Mouse (Mus musculus) kidney, embryonic 15.5 days (tissue): ENCODE data around the gene Itga6. TPM values are rescaled to one million over a fixed set of nuclear protein-coding genes. Genes with fewer than 3 reads are reported as not detected.
A peak's percentile ranks its signal among the peaks of the same experiment; 100 is the strongest.

ENCODE experiments used
- ATAC-seq: fragments of 200-750 bp; cut with Nextera tagmentation; replicated peaks from 2 replicates; pipeline ENCODE4 v1.8.0; 2017; ENCODE audit warnings: moderate TSS enrichment; ENCODE audit not compliant: low FRiP score
- H3K27ac ChIP-seq: fragments of 300-500 bp; sonication (generic); 2 replicates; pipeline ENCODE4 v1.5.1; 2015; ENCODE audit warnings: mild to moderate bottlenecking, inconsistent platforms
- H3K27me3 ChIP-seq: fragments of 300-500 bp; sonication (generic); 2 replicates; pipeline ENCODE4 v1.6.1; 2015; ENCODE audit warnings: inconsistent platforms
- H3K36me3 ChIP-seq: fragments of 300-500 bp; sonication (generic); 2 replicates; pipeline ENCODE4 v1.6.1; 2015; ENCODE audit warnings: inconsistent platforms
- H3K4me1 ChIP-seq: fragments of 300-500 bp; sonication (generic); 2 replicates; pipeline ENCODE4 v1.6.1; 2015; ENCODE audit warnings: inconsistent platforms
- H3K4me2 ChIP-seq: fragments of 300-500 bp; sonication (generic); 2 replicates; pipeline ENCODE4 v1.6.1; 2015; ENCODE audit warnings: moderate library complexity, mild to moderate bottlenecking, inconsistent platforms
- H3K4me3 ChIP-seq: fragments of 300-500 bp; sonication (generic); replicated peaks from 2 replicates; pipeline ENCODE4 v1.5.1; 2015; ENCODE audit warnings: mild to moderate bottlenecking, inconsistent platforms
- H3K9ac ChIP-seq: fragments of 300-500 bp; sonication (generic); 2 replicates; pipeline ENCODE4 v1.6.1; 2015; ENCODE audit warnings: mild to moderate bottlenecking, inconsistent platforms
- H3K9me3 ChIP-seq: fragments of 300-500 bp; sonication (generic); replicated peaks from 2 replicates; pipeline ENCODE4 v1.6.1; 2016; ENCODE audit warnings: inconsistent platforms
- WGBS: fragments of 180-500 bp; shearing (Covaris S2); methylation state at CpG from one replicate; pipeline ENCODE4 v1.1.7; 2015; ENCODE audit warnings: mixed read lengths; 5-methylcytosine and 5-hydroxymethylcytosine counted together
- polyA plus RNA-seq: library from polyadenylated mRNA; unstranded; fragments of >200 nt; fragmentation: Nextera tagmentation; extraction: Ambion mirVana; gene quantifications from 2 replicates; pipeline ENCODE4 v1.2.1, GENCODE M21; 2015

Gene Itga6
- polyA plus RNA-seq, 1 experiment from 2014 or later: 74.6 TPM

DNA sequence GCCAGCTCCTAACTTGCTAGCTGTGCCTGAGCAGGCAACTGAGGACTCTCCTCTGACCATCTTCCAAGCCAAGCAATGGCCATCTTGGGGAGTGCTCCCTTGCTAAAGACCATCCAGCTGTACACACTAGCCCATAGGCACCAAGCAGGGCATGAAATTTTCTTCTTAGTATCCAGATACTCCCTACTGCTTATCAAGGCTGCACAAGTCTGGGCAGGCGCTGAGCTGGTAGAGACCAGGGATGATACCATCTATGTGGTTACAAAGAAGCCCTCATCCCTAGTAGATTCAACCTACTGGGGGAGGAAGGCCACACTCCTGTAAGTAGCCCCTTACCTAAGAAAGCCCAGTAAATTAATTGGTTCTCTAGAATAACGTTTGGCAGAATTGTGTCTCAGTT, 7.0 kb downstream of the Itga6 start:
- no peaks in the 10 kb centered on the region for H3K9me3 ChIP-seq
- 78% methylated on average over 2 of the region's 2 CpGs for WGBS
- no peak overlapping the region for H3K4me3 ChIP-seq
- no peak for ATAC-seq
- H3K36me3 ChIP-seq: no peaks in the 10 kb centered on the region
- H3K27ac ChIP-seq: peak overlapping the region; percentile 9; the same call in 1 of the 2 replicates
- no peak overlapping the region for H3K9ac ChIP-seq
- H3K4me1 ChIP-seq: peaks cover 12% of the 10 kb centered on the region
- H3K4me2 ChIP-seq: no peak overlapping the region
- no peaks in the 10 kb centered on the region for H3K27me3 ChIP-seq

DNA sequence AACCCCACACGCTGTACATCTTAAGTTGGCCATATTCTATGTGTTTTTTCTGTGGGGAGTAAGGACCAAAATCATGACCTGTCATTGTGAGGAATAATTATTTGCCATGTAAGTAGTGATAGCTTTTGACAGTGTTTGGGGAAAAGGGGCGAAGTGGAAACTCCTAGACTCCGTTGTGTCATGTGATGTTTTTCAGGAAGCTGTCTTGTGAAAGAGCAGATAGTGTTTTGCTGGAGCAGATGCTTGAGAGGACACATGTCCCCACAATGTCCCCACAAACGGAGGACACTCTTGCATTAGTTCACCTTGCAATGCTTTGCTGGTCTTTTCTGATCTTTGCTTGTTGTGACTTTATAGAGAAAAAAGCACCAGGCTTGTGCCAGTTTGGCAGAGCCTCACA, 7.7 kb downstream of the Itga6 start:
- Histone ChIP-seq H3K4me2 (no peak overlapping the region), H3K9me3 (no peaks in the 10 kb centered on the region), H3K27ac (no peak overlapping the region), H3K4me1 (peaks cover 13% of the 10 kb centered on the region), H3K36me3 (no peaks in the 10 kb centered on the region), H3K9ac (no peak overlapping the region), H3K4me3 (no peak overlapping the region), H3K27me3 (no peaks in the 10 kb centered on the region)
- 70% methylated on average over 4 of the region's 4 CpGs for WGBS
- no peak for ATAC-seq

DNA sequence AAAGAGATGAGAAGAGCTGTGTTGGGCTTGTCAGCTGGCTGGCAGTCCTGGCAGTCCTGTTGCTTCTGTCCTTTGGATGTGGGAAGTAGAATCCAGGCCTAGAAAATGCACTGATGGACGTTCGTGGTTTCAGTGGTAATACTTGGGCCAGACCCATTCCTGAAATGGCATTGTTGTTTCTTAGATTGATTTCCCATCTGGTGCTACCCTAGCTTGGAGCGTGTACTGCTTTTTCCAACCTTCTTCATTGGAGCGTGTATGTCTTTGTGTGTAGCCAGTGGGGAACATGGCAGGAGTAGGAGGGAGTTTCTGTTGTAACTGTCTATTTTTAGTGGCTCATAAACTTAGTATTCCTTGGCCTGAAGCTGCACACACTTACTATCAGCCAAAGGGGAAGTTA, 10.3 kb downstream of the Itga6 start:
- WGBS: 80% methylated on average over 4 of the region's 4 CpGs
- Histone ChIP-seq H3K9me3 (no peaks in the 10 kb centered on the region), H3K4me3 (no peak overlapping the region), H3K27me3 (no peaks in the 10 kb centered on the region), H3K27ac (no peak overlapping the region), H3K4me2 (no peak overlapping the region), H3K4me1 (peaks cover 22% of the 10 kb centered on the region), H3K36me3 (no peaks in the 10 kb centered on the region), H3K9ac (no peak overlapping the region)
- ATAC-seq: no peak

DNA sequence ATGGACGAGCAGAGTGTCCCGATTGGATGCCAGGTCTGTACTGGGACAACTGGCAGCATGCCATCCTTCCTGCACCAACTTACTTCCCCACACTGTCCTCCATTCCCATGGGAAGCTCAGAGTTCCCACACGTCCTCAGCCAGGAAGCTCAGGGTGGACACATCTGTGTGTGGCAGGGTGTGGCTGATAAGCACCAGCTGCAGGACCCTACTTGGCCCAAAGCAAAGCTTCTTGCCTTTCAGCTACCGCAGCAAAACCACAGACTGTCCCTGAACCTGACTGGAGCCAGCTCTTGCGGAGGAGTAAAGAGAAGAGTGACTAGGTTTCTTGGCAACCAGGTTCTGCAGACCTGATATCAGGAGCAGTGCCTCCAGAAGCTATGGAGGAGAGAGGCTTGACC, 11.7 kb downstream of the Itga6 start:
- H3K27me3 ChIP-seq: no peaks in the 10 kb centered on the region
- ATAC-seq: no peak
- H3K36me3 ChIP-seq: no peaks in the 10 kb centered on the region
- H3K4me1 ChIP-seq: peaks cover 17% of the 10 kb centered on the region
- H3K27ac ChIP-seq: no peak overlapping the region
- H3K9ac ChIP-seq: no peak overlapping the region
- no peak overlapping the region for H3K4me2 ChIP-seq
- H3K4me3 ChIP-seq: no peak overlapping the region
- no peaks in the 10 kb centered on the region for H3K9me3 ChIP-seq
- WGBS: 55% methylated on average over 5 of the region's 5 CpGs

DNA sequence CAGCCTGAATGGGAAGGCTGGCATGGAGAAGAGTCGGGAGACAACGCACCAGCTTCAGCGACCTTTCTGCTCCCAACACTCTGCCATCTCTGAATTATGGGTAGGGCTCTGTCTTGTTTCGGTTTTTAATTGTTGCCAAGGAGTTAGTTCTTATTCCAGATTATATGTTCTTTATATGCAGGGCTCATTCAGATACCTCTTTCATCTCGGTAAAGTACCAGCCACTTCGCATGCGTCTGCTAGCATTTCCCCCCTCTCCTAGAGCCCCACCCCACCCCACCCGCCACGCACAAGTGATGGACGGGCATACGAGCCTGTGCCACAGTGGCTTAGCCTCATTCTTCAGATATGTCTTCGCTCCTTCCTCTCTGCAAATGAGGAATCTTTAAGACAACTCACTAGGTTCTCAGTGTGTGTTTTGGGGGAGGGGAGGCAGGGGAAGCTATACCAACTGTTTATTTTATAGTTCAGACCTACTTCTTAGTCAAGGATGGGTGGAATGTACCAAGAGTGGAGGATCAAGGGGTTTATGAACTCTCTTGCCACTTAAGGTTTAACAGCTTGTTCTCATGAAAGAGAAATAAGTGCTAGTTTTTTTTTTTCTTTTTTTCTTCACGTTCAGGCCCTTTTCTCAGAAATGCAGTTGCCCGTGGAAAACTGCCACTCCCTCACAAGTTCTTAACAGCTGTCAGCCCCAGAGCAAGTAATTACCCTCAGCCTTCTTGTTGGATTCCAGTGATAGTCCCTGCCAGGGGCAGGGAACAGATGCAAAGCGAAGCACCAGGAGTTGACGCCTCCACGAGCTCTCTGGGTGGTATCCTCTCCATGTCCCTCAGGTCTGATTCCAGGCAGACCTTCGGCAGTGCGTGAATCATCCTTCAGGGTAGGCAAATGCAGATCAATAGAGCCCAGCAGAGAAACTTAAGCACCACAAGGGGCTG, 13.4 kb downstream of the Itga6 start:
- H3K9me3 ChIP-seq: no peaks in the 10 kb centered on the region
- H3K4me1 ChIP-seq: peaks cover 14% of the 10 kb centered on the region
- WGBS: 33% methylated on average over 19 of the region's 19 CpGs
- no peaks in the 10 kb centered on the region for H3K36me3 ChIP-seq
- no peak overlapping the region for H3K9ac ChIP-seq
- H3K4me2 ChIP-seq: no peak overlapping the region; the same call in 1 of the 2 replicates
- H3K27me3 ChIP-seq: no peaks in the 10 kb centered on the region
- H3K27ac ChIP-seq: no peak overlapping the region
- ATAC-seq: no peak
- no peak overlapping the region for H3K4me3 ChIP-seq

DNA sequence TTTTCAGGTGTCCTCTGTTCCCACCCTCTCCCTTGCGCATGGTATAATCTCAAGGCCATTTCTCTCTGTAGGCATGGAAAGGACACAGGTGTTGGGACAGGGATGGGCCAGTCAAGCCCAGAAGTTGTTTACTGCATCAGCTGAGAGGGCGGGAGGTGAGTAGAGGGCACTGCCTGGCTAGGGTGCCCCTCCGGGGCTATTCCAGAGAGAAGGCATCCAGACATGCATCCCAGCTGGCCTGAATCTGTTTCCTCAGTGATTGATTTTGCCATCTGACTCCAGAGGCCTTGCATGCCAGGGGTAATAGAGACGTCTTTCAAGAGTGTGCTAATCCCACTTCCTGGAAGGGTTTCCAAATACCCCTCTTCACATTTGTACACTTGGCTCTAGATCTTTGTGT, 14.7 kb downstream of the Itga6 start:
- no peak overlapping the region for H3K4me2 ChIP-seq
- no peak overlapping the region for H3K27ac ChIP-seq
- H3K9me3 ChIP-seq: no peaks in the 10 kb centered on the region
- no peak overlapping the region for H3K4me3 ChIP-seq
- no peak overlapping the region for H3K9ac ChIP-seq
- peaks cover 14% of the 10 kb centered on the region for H3K4me1 ChIP-seq
- 64% methylated on average over 4 of the region's 4 CpGs for WGBS
- no peaks in the 10 kb centered on the region for H3K27me3 ChIP-seq
- H3K36me3 ChIP-seq: no peaks in the 10 kb centered on the region
- no peak for ATAC-seq

DNA sequence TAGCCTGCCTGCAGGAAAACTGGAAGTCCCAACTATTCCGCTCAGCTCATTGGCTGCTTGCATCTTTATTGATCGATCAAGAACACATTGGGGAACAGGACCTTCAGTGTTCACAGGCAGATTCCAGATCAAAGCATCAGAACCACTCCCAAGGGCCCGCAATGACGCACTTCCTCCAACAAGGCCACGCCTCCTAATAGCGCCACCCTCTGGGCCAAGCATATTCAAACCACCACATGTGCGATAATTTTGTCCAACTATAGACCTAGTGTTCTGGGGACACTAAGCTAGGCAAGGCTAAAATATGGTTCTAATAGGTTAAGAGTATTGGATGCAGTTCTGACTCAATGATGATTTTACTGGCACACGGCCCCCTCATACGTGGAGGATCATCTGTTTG, 15.7 kb downstream of the Itga6 start:
- H3K27me3 ChIP-seq: no peaks in the 10 kb centered on the region
- no peak for ATAC-seq
- no peak overlapping the region for H3K27ac ChIP-seq
- H3K36me3 ChIP-seq: no peaks in the 10 kb centered on the region
- H3K4me3 ChIP-seq: no peak overlapping the region
- whole genome bisulfite sequencing: 93% methylated on average over 9 of the region's 9 CpGs
- H3K9me3 ChIP-seq: no peaks in the 10 kb centered on the region
- peaks cover 14% of the 10 kb centered on the region for H3K4me1 ChIP-seq
- no peak overlapping the region for H3K9ac ChIP-seq
- no peak overlapping the region for H3K4me2 ChIP-seq

DNA sequence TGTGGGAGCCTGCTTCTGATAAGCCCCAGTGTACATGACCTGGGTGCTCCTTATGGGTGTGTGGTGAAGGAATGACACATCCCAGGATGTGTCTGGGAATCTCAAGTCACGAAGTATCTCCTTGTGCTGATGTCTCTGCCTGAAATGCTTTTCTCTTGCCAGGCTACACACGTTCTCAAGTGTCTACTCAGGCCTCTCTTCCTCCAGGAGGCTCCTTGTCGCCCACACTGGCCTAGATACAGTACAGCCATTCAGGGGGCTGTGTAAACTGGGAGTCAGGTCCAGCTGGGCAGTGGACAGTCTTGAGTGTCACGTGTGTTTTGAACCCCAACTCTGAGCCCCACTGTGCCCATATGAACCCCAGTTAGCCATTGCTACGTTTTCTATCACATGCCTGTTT, 19.1 kb downstream of the Itga6 start:
- no peak overlapping the region for H3K9ac ChIP-seq
- 85% methylated on average over 5 of the region's 5 CpGs for WGBS
- H3K9me3 ChIP-seq: no peaks in the 10 kb centered on the region
- H3K4me3 ChIP-seq: no peak overlapping the region
- H3K27me3 ChIP-seq: no peaks in the 10 kb centered on the region
- H3K4me1 ChIP-seq: peaks cover under 1% of the 10 kb centered on the region; the same call in 1 of the 2 replicates
- ATAC-seq: no peak
- H3K27ac ChIP-seq: no peak overlapping the region
- H3K36me3 ChIP-seq: no peaks in the 10 kb centered on the region
- no peak overlapping the region for H3K4me2 ChIP-seq

DNA sequence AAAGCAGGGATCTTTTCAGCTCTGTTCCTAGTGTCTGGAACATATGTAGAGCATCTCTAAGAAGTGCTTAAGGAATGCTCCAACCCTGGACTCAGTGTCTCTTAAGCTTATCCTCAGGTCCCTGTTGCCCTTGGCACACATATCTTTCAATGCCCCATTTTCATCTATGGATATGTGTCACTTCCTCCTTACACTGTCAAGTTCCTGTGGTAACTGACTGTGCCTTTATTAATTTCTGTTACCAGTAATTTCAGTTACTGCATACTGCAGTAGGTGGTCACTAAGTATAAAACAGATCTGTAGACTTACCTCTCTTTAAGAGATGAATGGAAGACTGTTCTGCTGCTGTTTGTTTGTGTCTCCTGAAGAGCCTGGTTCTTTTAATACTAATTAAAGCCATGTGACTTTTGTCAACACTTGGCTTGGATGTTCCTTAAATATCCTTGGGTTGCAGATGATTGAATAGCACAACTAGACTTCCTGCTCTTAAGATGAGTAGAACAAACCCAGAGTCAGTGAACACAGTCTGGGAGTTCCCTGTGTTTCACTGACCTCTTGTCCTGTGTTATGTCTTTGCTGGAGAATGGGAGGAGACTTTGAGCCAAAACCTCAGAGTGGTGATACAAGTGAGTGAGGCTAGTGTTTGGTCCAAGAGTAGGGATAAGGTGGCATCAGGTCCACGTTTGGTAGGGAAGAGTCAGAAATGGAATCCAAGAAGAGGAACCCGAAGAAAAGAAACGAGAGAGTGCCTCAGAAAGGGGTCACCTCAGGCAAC, 19.7 kb downstream of the Itga6 start:
- Histone ChIP-seq H3K36me3 (no peaks in the 10 kb centered on the region), H3K4me3 (no peak overlapping the region), H3K4me1 (no peaks in the 10 kb centered on the region), H3K9me3 (no peaks in the 10 kb centered on the region), H3K27ac (no peak overlapping the region), H3K9ac (no peak overlapping the region), H3K27me3 (no peaks in the 10 kb centered on the region), H3K4me2 (no peak overlapping the region)
- 80% methylated on average over 3 of the region's 3 CpGs for WGBS
- ATAC-seq: no peak

DNA sequence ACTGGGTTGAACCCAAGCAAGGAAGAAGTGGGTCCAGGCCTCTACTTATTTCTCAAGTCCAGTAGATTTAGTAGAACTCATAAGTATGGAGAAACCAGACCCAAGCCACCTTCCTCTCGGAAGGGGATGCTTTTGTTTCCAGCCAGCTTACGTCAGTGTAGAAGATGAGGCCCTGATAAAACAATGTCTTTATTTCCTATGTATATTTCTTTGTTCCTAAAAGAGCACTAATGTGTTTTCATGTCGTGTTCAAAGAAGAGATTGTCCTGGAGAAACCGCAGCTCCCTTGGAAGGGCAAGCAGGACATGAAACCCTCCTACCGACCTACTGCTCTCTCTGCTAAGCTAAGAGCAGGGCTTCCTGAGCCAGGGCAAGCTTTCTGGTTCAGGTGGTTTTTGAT, 20.6 kb downstream of the Itga6 start:
- no peak for ATAC-seq
- Histone ChIP-seq H3K4me3 (no peak overlapping the region), H3K4me1 (no peaks in the 10 kb centered on the region), H3K4me2 (no peak overlapping the region), H3K27ac (no peak overlapping the region), H3K27me3 (no peaks in the 10 kb centered on the region), H3K9ac (no peak overlapping the region), H3K9me3 (no peaks in the 10 kb centered on the region), H3K36me3 (no peaks in the 10 kb centered on the region)
- 82% methylated on average over 5 of the region's 5 CpGs for WGBS

DNA sequence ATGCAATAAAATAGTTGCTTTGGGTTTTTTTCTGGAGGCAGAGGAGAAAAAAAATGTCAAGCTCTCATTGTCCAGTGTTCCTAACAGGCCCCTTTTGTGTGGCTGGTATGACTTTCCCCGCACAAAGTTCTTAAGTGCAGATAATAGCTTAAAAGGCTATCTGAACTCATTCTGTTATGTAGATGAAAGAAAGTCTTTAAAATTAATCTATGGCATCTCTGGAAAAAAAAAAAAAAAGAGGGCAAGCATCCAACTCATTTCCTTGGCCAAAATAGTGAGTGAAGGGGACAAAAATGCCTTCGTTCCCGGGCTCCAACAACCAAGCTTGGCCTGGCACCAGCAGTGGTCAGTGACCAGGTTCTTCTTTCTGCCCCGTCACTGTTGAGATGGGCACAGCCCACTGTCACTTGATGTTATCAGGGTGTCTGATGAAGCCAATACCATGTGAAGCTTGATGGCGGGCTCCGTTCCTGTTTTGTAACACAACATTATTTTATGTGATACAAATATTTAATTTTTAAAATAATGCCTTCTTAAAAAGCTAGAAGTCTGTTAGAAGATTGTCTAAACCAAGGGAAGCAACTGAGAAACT, 21.7 kb downstream of the Itga6 start:
- Histone ChIP-seq H3K9me3 (no peaks in the 10 kb centered on the region), H3K27me3 (no peaks in the 10 kb centered on the region), H3K27ac (no peak overlapping the region), H3K36me3 (no peaks in the 10 kb centered on the region), H3K4me2 (no peak overlapping the region), H3K9ac (no peak overlapping the region), H3K4me3 (no peak overlapping the region), H3K4me1 (no peaks in the 10 kb centered on the region)
- no peak for ATAC-seq
- 83% methylated on average over 6 of the region's 6 CpGs for WGBS

DNA sequence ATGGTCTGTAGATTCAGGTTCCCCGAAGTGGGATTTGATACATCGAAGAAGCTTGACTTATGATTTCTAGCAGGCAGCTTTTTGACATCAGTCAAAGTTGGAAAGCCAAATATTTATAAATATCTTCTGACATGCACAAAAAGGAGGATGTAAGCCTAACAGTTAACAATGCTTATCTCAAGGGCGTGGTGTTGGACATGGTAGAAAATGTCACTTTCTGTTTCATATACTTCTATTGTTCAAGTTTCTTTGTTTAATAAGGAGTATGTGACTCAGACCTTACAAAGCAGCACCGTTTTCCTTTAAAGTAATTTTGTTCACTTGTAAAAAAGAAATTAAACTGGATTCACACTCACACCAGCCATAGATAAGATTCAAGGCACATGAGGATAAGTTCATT, 26.3 kb downstream of the Itga6 start:
- Histone ChIP-seq H3K27me3 (no peaks in the 10 kb centered on the region), H3K36me3 (no peaks in the 10 kb centered on the region), H3K9ac (no peak overlapping the region), H3K4me3 (no peak overlapping the region), H3K4me2 (no peak overlapping the region), H3K9me3 (no peaks in the 10 kb centered on the region), H3K4me1 (peaks cover 16% of the 10 kb centered on the region), H3K27ac (no peak overlapping the region)
- 86% methylated on average over 4 of the region's 4 CpGs for WGBS
- ATAC-seq: no peak
